Mouse (Mus musculus) MEL (cell line): ENCODE results near the gene Tgif1. TPM values are rescaled to one million over a fixed set of nuclear protein-coding genes. Genes with fewer than 3 reads are reported as not detected.

Experiments
- DNase-seq: peaks from one replicate; pipeline ENCODE4 v3.0.0; 2011; ENCODE audit warnings: low read depth, low spot score
- H3K27ac ChIP-seq: 2 replicates; pipeline ENCODE4 v1.5.1; 2012; ENCODE audit warnings: low read depth, mild to moderate bottlenecking, control low read depth, low read length, moderate library complexity; ENCODE audit not compliant: control insufficient read depth
- H3K27me3 ChIP-seq, 2 experiments: fragments of 150-350 bp in 1 of 2; sonication (generic) in 1 of 2; 2 replicates each; pipeline ENCODE4 v1.6.1; 2012; ENCODE audit warnings: low read length in 2 of 2, mild to moderate bottlenecking in 2 of 2, improper control_type of control experiment in 1 of 2, moderate library complexity in 1 of 2; ENCODE audit not compliant: insufficient read depth in 2 of 2, control insufficient read depth in 1 of 2
- H3K36me3 ChIP-seq, 2 experiments: 2 replicates each; pipeline ENCODE4 v1.6.1; 2012 to 2014; ENCODE audit warnings: low read length in 2 of 2, improper control_type of control experiment in 1 of 2, inconsistent platforms in 1 of 2, mild to moderate bottlenecking in 1 of 2; ENCODE audit not compliant: insufficient read depth in 2 of 2, control insufficient read depth in 1 of 2
- H3K4me1 ChIP-seq, 2 experiments: fragments of 150-350 bp in 1 of 2; sonication (generic) in 1 of 2; 2 replicates each; pipeline ENCODE4 v1.6.1; 2012; ENCODE audit warnings: low read length in 2 of 2, improper control_type of control experiment in 1 of 2, mild to moderate bottlenecking in 1 of 2; ENCODE audit not compliant: insufficient read depth in 2 of 2, control insufficient read depth in 1 of 2
- H3K4me3 ChIP-seq, 2 experiments: fragments of 150-350 bp in 1 of 2; sonication (generic) in 1 of 2; 2 replicates each; pipeline ENCODE4 v1.5.1; 2012; ENCODE audit warnings: low read depth in 2 of 2, low read length in 2 of 2, mild to moderate bottlenecking in 2 of 2, moderate library complexity in 2 of 2, control low read depth in 1 of 2, improper control_type of control experiment in 1 of 2; ENCODE audit not compliant: control insufficient read depth in 1 of 2, insufficient read depth in 1 of 2
- H3K79me2 ChIP-seq: 2 replicates; pipeline ENCODE4 v1.6.1; 2012; ENCODE audit warnings: mild to moderate bottlenecking, low read length, moderate library complexity; ENCODE audit not compliant: control insufficient read depth, poor library complexity, insufficient read depth
- H3K9ac ChIP-seq: 2 replicates; pipeline ENCODE4 v1.6.1; 2012; ENCODE audit warnings: low read depth, mild to moderate bottlenecking, control low read depth, low read length, moderate library complexity; ENCODE audit not compliant: control insufficient read depth, poor library complexity, severe bottlenecking
- H3K9me3 ChIP-seq: fragments of 150-350 bp; sonication (generic); replicated peaks from 2 replicates; pipeline ENCODE4 v1.6.1; 2012; ENCODE audit warnings: mild to moderate bottlenecking, low read length, improper control_type of control experiment, moderate library complexity; ENCODE audit not compliant: insufficient read depth
- BHLHE40 ChIP-seq: IDR thresholded peaks from 2 replicates; pipeline ENCODE4 v1.6.1; 2012; ENCODE audit warnings: low read depth, mild to moderate bottlenecking, inconsistent platforms, low read length, improper control_type of control experiment, borderline replicate concordance
- CHD1 ChIP-seq: IDR thresholded peaks from 2 replicates; pipeline ENCODE4 v1.6.1; 2012; ENCODE audit warnings: low read depth, mild to moderate bottlenecking, inconsistent platforms, low read length, improper control_type of control experiment
- CTCF ChIP-seq, 3 experiments: IDR thresholded peaks in 2 of 3; conservative IDR thresholded peaks in 1 of 3; 2 replicates each; pipeline ENCODE4 v1.5.1; 2011 to 2012; ENCODE audit warnings: low read length in 3 of 3, low read depth in 2 of 3, mild to moderate bottlenecking in 2 of 3, improper control_type of control experiment in 1 of 3, inconsistent platforms in 1 of 3, mixed read lengths in 1 of 3, moderate library complexity in 1 of 3; ENCODE audit not compliant: control insufficient read depth in 1 of 3, insufficient read depth in 1 of 3, poor library complexity in 1 of 3, severe bottlenecking in 1 of 3
- E2F4 ChIP-seq: IDR thresholded peaks from 2 replicates; pipeline ENCODE4 v1.6.1; 2011; ENCODE audit warnings: low read depth, low read length, improper control_type of control experiment, borderline replicate concordance
- ELF1 ChIP-seq: IDR thresholded peaks from 2 replicates; pipeline ENCODE4 v1.6.1; 2014; ENCODE audit warnings: low read depth, mild to moderate bottlenecking, inconsistent platforms, low read length, improper control_type of control experiment, moderate library complexity
- MAZ ChIP-seq: IDR thresholded peaks from 2 replicates; pipeline ENCODE4 v1.6.1; 2012; ENCODE audit warnings: low read depth, mild to moderate bottlenecking, inconsistent platforms, low read length, improper control_type of control experiment
- MYB ChIP-seq: IDR thresholded peaks from 2 replicates; pipeline ENCODE4 v1.6.1; 2011; ENCODE audit warnings: mild to moderate bottlenecking, low read depth, low read length, improper control_type of control experiment
- MYC ChIP-seq: IDR thresholded peaks from 2 replicates; pipeline ENCODE4 v1.6.1; 2011; ENCODE audit warnings: low read depth, mild to moderate bottlenecking, low read length, improper control_type of control experiment, moderate library complexity
- NRF1 ChIP-seq: IDR thresholded peaks from 2 replicates; pipeline ENCODE4 v1.6.1; 2014; ENCODE audit warnings: low read depth, mild to moderate bottlenecking, inconsistent platforms, low read length, improper control_type of control experiment, moderate library complexity; ENCODE audit not compliant: poor library complexity, insufficient read depth, severe bottlenecking
- SIN3A ChIP-seq: IDR thresholded peaks from 2 replicates; pipeline ENCODE4 v1.6.1; 2012; ENCODE audit warnings: low read length, improper control_type of control experiment, inconsistent platforms
- TCF12 ChIP-seq: IDR thresholded peaks from 2 replicates; pipeline ENCODE4 v1.6.1; 2014; ENCODE audit warnings: low read depth, mild to moderate bottlenecking, inconsistent platforms, low read length, improper control_type of control experiment, moderate library complexity
- UBTF ChIP-seq: IDR thresholded peaks from 2 replicates; pipeline ENCODE4 v1.6.1; 2012; ENCODE audit warnings: low read depth, mild to moderate bottlenecking, inconsistent platforms, low read length, improper control_type of control experiment, moderate library complexity, borderline replicate concordance; ENCODE audit not compliant: insufficient read depth
- ZC3H11A ChIP-seq: IDR thresholded peaks from 2 replicates; pipeline ENCODE4 v1.6.1; 2012; ENCODE audit warnings: low read depth, mild to moderate bottlenecking, inconsistent platforms, low read length, improper control_type of control experiment
- polyA plus RNA-seq, 2 experiments: library from polyadenylated mRNA; stranded (reverse) in 1 of 2; unstranded in 1 of 2; fragments of >175 nt in 1 of 2; fragments of >200 nt in 1 of 2; gene quantifications; 2 replicates each; pipeline versions ENCODE4 v1.2.1 to v1.2.4; 2012; ENCODE audit warnings: low replicate concordance in 2 of 2, low read depth in 1 of 2; ENCODE audit not compliant: insufficient read length in 2 of 2, insufficient read depth in 1 of 2, missing spikeins in 1 of 2
- total RNA-seq: library from RNA; depleted of rRNA; stranded (reverse); fragments of 300-350 nt; gene quantifications from 2 replicates; pipeline ENCODE4 v1.2.3, GENCODE M21; 2012

Tgif1 gene
- total and polyA plus RNA-seq, 3 experiments: 9.1 to 29.5 TPM; not detected in 1

DNA sequence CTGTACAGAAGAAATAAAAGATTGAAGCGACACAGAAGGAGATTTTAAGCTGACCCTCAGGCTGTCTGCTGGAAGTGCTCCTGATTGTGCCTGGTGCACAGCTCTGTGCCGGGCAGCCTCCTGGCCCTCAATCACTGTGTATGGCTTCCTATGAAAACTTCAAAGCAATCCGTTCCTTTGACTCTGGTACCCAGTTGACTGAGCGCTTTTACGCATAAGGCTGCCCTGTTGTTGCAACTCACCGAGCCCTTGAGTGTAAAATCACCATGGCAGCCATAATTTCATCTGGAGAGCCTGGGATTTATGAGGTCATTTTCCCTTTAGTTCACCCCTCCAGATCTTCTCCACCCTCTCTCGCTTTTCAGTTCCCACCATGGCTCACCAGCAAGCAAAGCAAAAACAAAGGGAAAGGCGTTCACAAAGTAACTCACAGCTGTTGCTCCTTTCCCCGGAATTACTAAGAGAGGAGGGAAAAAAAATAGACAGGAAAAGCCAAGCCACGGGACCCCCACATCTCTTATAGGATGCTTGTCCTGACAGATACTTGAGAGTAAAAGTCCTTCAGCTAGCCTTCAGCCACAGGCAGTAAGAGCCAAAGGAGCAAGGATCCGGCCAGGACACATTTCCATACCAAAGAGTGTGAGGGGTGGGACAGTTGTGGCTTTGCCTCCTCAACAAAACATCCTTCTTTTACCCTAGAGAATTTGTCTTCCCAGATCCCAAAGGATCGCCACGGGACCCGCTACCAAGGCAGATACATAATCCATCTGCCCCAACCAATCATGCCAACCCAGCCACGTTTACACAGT, 39.1 kb upstream of the Tgif1 start:
- no peak for TF ChIP-seq NRF1
- no peak for TF ChIP-seq MYC
- TF ChIP-seq MAZ: no peak
- TF ChIP-seq UBTF: no peak
- Histone ChIP-seq H3K36me3 (no peaks in the 10 kb centered on the region), H3K9me3 (no peaks in the 10 kb centered on the region), H3K79me2 (no peaks in the 10 kb centered on the region), H3K27me3 (peaks cover 0 to 2% of the 10 kb centered on the region in 2 experiments; a peak in 1 of 4 replicates), H3K27ac (no peak overlapping the region), H3K4me1 (no peaks in the 10 kb centered on the region), H3K4me3 (no peak overlapping the region), H3K9ac (no peak overlapping the region)
- DNase-seq: no peak

GRCm38 (mm10) chr17:70890571-70890970, 37.2 kb upstream of the Tgif1 start:
- Histone ChIP-seq H3K4me3 (no peak overlapping the region), H3K4me1 (no peaks in the 10 kb centered on the region), H3K36me3 (no peaks in the 10 kb centered on the region), H3K79me2 (no peaks in the 10 kb centered on the region)
- DNase-seq: no peak
- no peak for TF ChIP-seq SIN3A
- no peak for TF ChIP-seq MYB
- no peak for TF ChIP-seq CTCF (IDR thresholded peaks at IDR 0.05 in 2 of 3, conservative IDR thresholded peaks at IDR 0.05 in 1 of 3; ENCODE audit: control insufficient read depth in 1 of 3, insufficient read depth in 1 of 3, low read depth in 2 of 3, low read length in 3 of 3, poor library complexity in 1 of 3, severe bottlenecking in 1 of 3)
- TF ChIP-seq UBTF: no peak
- no peak for TF ChIP-seq TCF12
- TF ChIP-seq BHLHE40: no peak
- no peak for TF ChIP-seq ZC3H11A
- TF ChIP-seq, all 39 proteins: peak for 0
- Histone ChIP-seq H3K9ac (no peak overlapping the region), H3K9me3 (no peaks in the 10 kb centered on the region), H3K27ac (no peak overlapping the region), H3K27me3 (peaks cover 0 to 2% of the 10 kb centered on the region in 2 experiments; a peak in 1 of 4 replicates)

DNA sequence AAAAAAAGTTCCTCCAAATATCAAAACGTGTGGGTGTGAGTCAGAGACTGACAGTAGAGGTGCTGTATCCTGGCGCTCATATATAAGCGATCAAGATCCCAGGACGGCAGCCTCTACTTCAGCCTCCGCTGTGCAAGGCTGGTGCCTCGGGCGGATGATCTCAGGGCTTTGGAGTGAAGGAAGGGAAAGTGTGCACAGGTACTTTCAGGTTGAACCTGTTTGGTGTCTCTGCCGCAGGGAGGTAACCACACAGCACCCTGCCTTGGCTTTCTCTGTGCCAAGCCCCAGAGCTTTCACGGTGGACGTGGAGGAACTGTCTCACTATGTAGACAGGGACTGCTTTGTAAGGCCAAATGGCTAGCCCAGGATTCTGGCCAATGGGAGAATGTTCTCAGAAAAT, 35.3 kb upstream of the Tgif1 start:
- TF ChIP-seq ELF1 (no peak), E2F4 (no peak), SIN3A (no peak), CHD1 (no peak)
- Histone ChIP-seq H3K4me3 (no peak overlapping the region), H3K27me3 (peaks cover 0 to 2% of the 10 kb centered on the region in 2 experiments; a peak in 1 of 4 replicates), H3K36me3 (no peaks in the 10 kb centered on the region), H3K27ac (no peak overlapping the region), H3K4me1 (no peaks in the 10 kb centered on the region), H3K9me3 (no peaks in the 10 kb centered on the region), H3K9ac (no peak overlapping the region), H3K79me2 (no peaks in the 10 kb centered on the region)
- no peak for DNase-seq
